Mouse (Mus musculus) heart, postnatal 0 days (tissue): Measurements from ENCODE around the gene Leprot. TPM values are rescaled to one million over a fixed set of nuclear protein-coding genes. Genes with fewer than 3 reads are reported as not detected.

ENCODE experiments used
- ATAC-seq: fragments of 200-750 bp; cut with Nextera tagmentation; 2 replicates; pipeline ENCODE4 v1.8.0; 2017; ENCODE audit warnings: low read depth, moderate number of reproducible peaks, moderate library complexity; ENCODE audit not compliant: insufficient read depth
- DNase-seq: peaks from one replicate; pipeline ENCODE4 v3.0.0-alpha.2; 2016; ENCODE audit warnings: low spot score
- H3K27ac ChIP-seq: fragments of 300-500 bp; sonication (generic); 2 replicates; pipeline ENCODE4 v1.5.1; 2014; ENCODE audit warnings: low read depth, mild to moderate bottlenecking
- H3K27me3 ChIP-seq: fragments of 300-500 bp; sonication (generic); 2 replicates; pipeline ENCODE4 v1.6.1; 2014; ENCODE audit warnings: low read length, mixed read lengths; ENCODE audit not compliant: control insufficient read depth, insufficient read depth
- H3K36me3 ChIP-seq: fragments of 300-500 bp; sonication (generic); replicated peaks from 2 replicates; pipeline ENCODE4 v1.6.1; 2014; ENCODE audit warnings: low read length, mixed read lengths; ENCODE audit not compliant: control insufficient read depth, insufficient read depth
- H3K4me1 ChIP-seq: fragments of 300-500 bp; sonication (generic); 2 replicates; pipeline ENCODE4 v1.6.1; 2014; ENCODE audit warnings: antibody characterized with exemption; ENCODE audit not compliant: control insufficient read depth, insufficient read depth
- H3K4me2 ChIP-seq: fragments of 300-500 bp; sonication (generic); 2 replicates; pipeline ENCODE4 v1.6.1; 2014; ENCODE audit warnings: low read depth, mild to moderate bottlenecking, low read length, moderate library complexity
- H3K4me3 ChIP-seq: fragments of 300-500 bp; sonication (generic); 2 replicates; pipeline ENCODE4 v1.5.1; 2014; ENCODE audit warnings: low read depth, low read length
- H3K9ac ChIP-seq: fragments of 300-500 bp; sonication (generic); replicated peaks from 2 replicates; pipeline ENCODE4 v1.6.1; 2014; ENCODE audit warnings: low read depth, low read length, mixed read lengths
- H3K9me3 ChIP-seq: fragments of 300-500 bp; sonication (generic); replicated peaks from 2 replicates; pipeline ENCODE4 v1.6.1; 2016; ENCODE audit warnings: low read length; ENCODE audit not compliant: control insufficient read depth
- CTCF ChIP-seq: IDR thresholded peaks from 2 replicates; pipeline ENCODE4 v1.5.1; 2016; ENCODE audit warnings: antibody characterized with exemption, control low read depth, low read depth
- EP300 ChIP-seq: IDR thresholded peaks from 2 replicates; pipeline ENCODE4 v1.6.1; 2016; ENCODE audit warnings: antibody characterized with exemption, low read depth
- WGBS: fragments of 180-500 bp; shearing (Covaris S2); extraction: QIAGEN DNeasy Blood & Tissue Kit; methylation state at CpG from one replicate; pipeline ENCODE4 v1.1.7; 2014; 5-methylcytosine and 5-hydroxymethylcytosine counted together
- polyA plus RNA-seq: library from polyadenylated mRNA; unstranded; fragments of >200 nt; fragmentation: Nextera tagmentation; extraction: Ambion mirVana; gene quantifications from 2 replicates; pipeline ENCODE4 v1.2.1, GENCODE M21; 2015
- total RNA-seq: library from RNA; depleted of rRNA; stranded (reverse); fragments of >200 nt; gene quantifications from 2 replicates; pipeline ENCODE4 v1.2.3, GENCODE M21; 2014; ENCODE audit warnings: low replicate concordance; rRNA removed

Gene Leprot
- total and polyA plus RNA-seq, 2 experiments from 2014 or later: 67.3 to 68.0 TPM

- WGBS: 62% methylated on average over 2 of the region's 2 CpGs
- TF ChIP-seq CTCF (no peak), EP300 (no peak)
- Histone ChIP-seq H3K36me3 (no peaks in the 10 kb centered on the region), H3K4me1 (no peaks in the 10 kb centered on the region), H3K4me3 (no peak overlapping the region), H3K27ac (no peak overlapping the region), H3K27me3 (no peaks in the 10 kb centered on the region), H3K9me3 (no peaks in the 10 kb centered on the region), H3K9ac (no peak overlapping the region), H3K4me2 (no peak overlapping the region)
- DNase-seq: no peak
- no peak for ATAC-seq
Observed at GRCm38 (mm10) chr4:101707234-101707633, 59.7 kb downstream of the Leprot start.

GRCm38 (mm10) chr4:101707953-101708352 is 60.4 kb downstream of the Leprot start:
- H3K36me3 ChIP-seq: no peaks in the 10 kb centered on the region
- ATAC-seq: no peak
- no peak overlapping the region for H3K4me2 ChIP-seq
- H3K4me3 ChIP-seq: no peak overlapping the region
- no peak for DNase-seq
- WGBS: 81% methylated on average over 3 of the region's 3 CpGs
- H3K9ac ChIP-seq: no peak overlapping the region
- TF ChIP-seq CTCF (no peak), EP300 (no peak)
- no peaks in the 10 kb centered on the region for H3K4me1 ChIP-seq
- no peaks in the 10 kb centered on the region for H3K27me3 ChIP-seq
- no peak overlapping the region for H3K27ac ChIP-seq
- no peaks in the 10 kb centered on the region for H3K9me3 ChIP-seq

Other genes starting within 250 kb of the Leprot start
- 11.0 and 18.4 TPM in 2 replicates for gene Ak4, start 228.4 kb upstream of the Leprot start, total RNA-seq
- gene Ak4, start 228.4 kb upstream of the Leprot start, polyA plus RNA-seq: 4.6 and 5.3 TPM in 2 replicates
- 1.2 and 11.6 TPM in 2 replicates for gene Dnajc6, start 151.1 kb upstream of the Leprot start, total RNA-seq
- gene Dnajc6, start 151.1 kb upstream of the Leprot start, polyA plus RNA-seq: 0.07 and 0.08 TPM in 2 replicates
- 2.9 and 4.5 TPM in 2 replicates for gene Lepr, start 69.7 kb downstream of the Leprot start, total RNA-seq
- gene Lepr, start 69.7 kb downstream of the Leprot start, polyA plus RNA-seq: 3.5 and 3.9 TPM in 2 replicates
- not detected in 2 replicates for gene B020004J07Rik, start 196.3 kb downstream of the Leprot start, total RNA-seq
- not detected in 2 replicates for gene B020004J07Rik, start 196.3 kb downstream of the Leprot start, polyA plus RNA-seq
- not detected in 2 replicates for gene C130073F10Rik, start 246.1 kb downstream of the Leprot start, total RNA-seq
- gene C130073F10Rik, start 246.1 kb downstream of the Leprot start, polyA plus RNA-seq: not detected in 2 replicates